Mouse (Mus musculus) kidney, adult 8-10 months (tissue): Measurements from ENCODE around the gene Fam198a.
A peak's percentile ranks its signal among the peaks of the same experiment; 100 is the strongest.

Experiments used
- DNase-seq, 2 experiments: peaks; one replicate each; pipeline ENCODE4 v3.0.0; 2022

The Fam198a gene

GRCm38 (mm10) chr9:122022776-122023175, 72.0 kb downstream of the Fam198a start:
- DNase-seq, result peak; percentile 96 to 97

- peak; percentile 13 to 21 for DNase-seq
Observed at GRCm38 (mm10) chr9:122023873-122024272, 73.1 kb downstream of the Fam198a start.

GRCm38 (mm10) chr9:122024419-122024818, 73.6 kb downstream of the Fam198a start:
- no peak for DNase-seq

- DNase-seq, result no peak
Observed at GRCm38 (mm10) chr9:122025855-122026590, 75.2 kb downstream of the Fam198a start.

GRCm38 (mm10) chr9:122027081-122027913, 76.5 kb downstream of the Fam198a start:
- peak; percentile 51 to 54 for DNase-seq

- peak; percentile 77 to 83 for DNase-seq
Observed at GRCm38 (mm10) chr9:122027914-122028745, 77.3 kb downstream of the Fam198a start.

GRCm38 (mm10) chr9:122029765-122030164, 79.0 kb downstream of the Fam198a start:
- DNase-seq, result no peak
